Mouse (Mus musculus) embryonic facial prominence, embryonic 10.5 days (tissue): Measurements from ENCODE around the gene Srebf2. TPM values are rescaled to one million over a fixed set of nuclear protein-coding genes. Genes with fewer than 3 reads are reported as not detected.
A peak's percentile ranks its signal among the peaks of the same experiment; 100 is the strongest.

Experiments
- DNase-seq: peaks from one replicate; pipeline ENCODE4 v3.0.0-alpha.2; 2017; ENCODE audit warnings: low spot score
- H3K27ac ChIP-seq: fragments of 300-500 bp; sonication (generic); replicated peaks from 2 replicates; pipeline ENCODE4 v1.5.1; 2016; ENCODE audit warnings: mild to moderate bottlenecking
- H3K27me3 ChIP-seq: fragments of 300-500 bp; sonication (generic); replicated peaks from 2 replicates; pipeline ENCODE4 v1.6.1; 2016; ENCODE audit warnings: low read depth, mild to moderate bottlenecking; ENCODE audit not compliant: poor library complexity, severe bottlenecking
- H3K36me3 ChIP-seq: fragments of 300-500 bp; sonication (generic); replicated peaks from 2 replicates; pipeline ENCODE4 v1.6.1; 2016; ENCODE audit warnings: mild to moderate bottlenecking, moderate library complexity
- H3K4me1 ChIP-seq: fragments of 300-500 bp; sonication (generic); 2 replicates; pipeline ENCODE4 v1.6.1; 2016
- H3K4me3 ChIP-seq: fragments of 300-500 bp; sonication (generic); 2 replicates; pipeline ENCODE4 v1.5.1; 2016; ENCODE audit warnings: mild to moderate bottlenecking, moderate library complexity
- H3K9me3 ChIP-seq: fragments of 300-500 bp; sonication (generic); 2 replicates; pipeline ENCODE4 v1.6.1; 2016; ENCODE audit warnings: mild to moderate bottlenecking
- WGBS: fragments of 180-500 bp; shearing (Covaris S2); methylation state at CpG from one replicate; pipeline ENCODE4 v1.1.7; 2016; 5-methylcytosine and 5-hydroxymethylcytosine counted together
- polyA plus RNA-seq: library from polyadenylated mRNA; unstranded; fragments of >200 nt; fragmentation: Nextera tagmentation; extraction: Ambion mirVana; gene quantifications from 2 replicates; pipeline ENCODE4 v1.2.1, GENCODE M21; 2016

Srebf2 gene
- polyA plus RNA-seq, 1 experiment from 2014 or later = 172 TPM

GRCm38 (mm10) chr15:82215332-82216046 lies 68.5 kb downstream of the Srebf2 start:
- peaks cover 67% of the 10 kb centered on the region for H3K4me1 ChIP-seq

GRCm38 (mm10) chr15:82216142-82216827 lies 69.3 kb downstream of the Srebf2 start:
- Histone ChIP-seq H3K4me1 (peaks cover 66% of the 10 kb centered on the region), H3K4me3 (no peak overlapping the region), H3K9me3 (no peaks in the 10 kb centered on the region), H3K27me3 (peaks cover 89% of the 10 kb centered on the region), H3K36me3 (no peaks in the 10 kb centered on the region), H3K27ac (no peak overlapping the region)
- no peak for DNase-seq
- 43% methylated on average over 20 of the region's 20 CpGs for WGBS

More at GRCm38 (mm10) chr15:82215332-82216046, 68.5 kb downstream of the Srebf2 start:
- Histone ChIP-seq H3K9me3 (no peaks in the 10 kb centered on the region), H3K27ac (no peak overlapping the region), H3K36me3 (no peaks in the 10 kb centered on the region), H3K27me3 (peaks cover 89% of the 10 kb centered on the region), H3K4me3 (no peak overlapping the region)
- 40% methylated on average over 11 of the region's 11 CpGs for WGBS
- no peak for DNase-seq

- no peak overlapping the region for H3K4me3 ChIP-seq
- WGBS = 10% methylated on average over 7 of the region's 7 CpGs
- no peaks in the 10 kb centered on the region for H3K9me3 ChIP-seq
- DNase-seq = peak; percentile 34
- H3K27me3 ChIP-seq = peaks cover 87% of the 10 kb centered on the region
- no peaks in the 10 kb centered on the region for H3K36me3 ChIP-seq
- no peak overlapping the region; the same call in 1 of the 2 replicates for H3K27ac ChIP-seq
- H3K4me1 ChIP-seq = peaks cover 59% of the 10 kb centered on the region
Observed at GRCm38 (mm10) chr15:82217039-82217438, 70.1 kb downstream of the Srebf2 start.

- Histone ChIP-seq H3K4me3 (no peak overlapping the region), H3K4me1 (peaks cover 50% of the 10 kb centered on the region), H3K27ac (no peak overlapping the region), H3K36me3 (no peaks in the 10 kb centered on the region), H3K27me3 (peaks cover 87% of the 10 kb centered on the region), H3K9me3 (no peaks in the 10 kb centered on the region)
- 18% methylated on average over 9 of the region's 9 CpGs for WGBS
- peak; percentile 15 for DNase-seq
Observed at GRCm38 (mm10) chr15:82217980-82218379, 71.0 kb downstream of the Srebf2 start.

GRCm38 (mm10) chr15:82218778-82219666 lies 72.0 kb downstream of the Srebf2 start:
- H3K27ac ChIP-seq = no peak overlapping the region
- no peaks in the 10 kb centered on the region for H3K9me3 ChIP-seq
- H3K27me3 ChIP-seq = peaks cover 87% of the 10 kb centered on the region
- peaks cover 56% of the 10 kb centered on the region for H3K4me1 ChIP-seq
- no peak for DNase-seq
- no peaks in the 10 kb centered on the region for H3K36me3 ChIP-seq
- H3K4me3 ChIP-seq = no peak overlapping the region
- WGBS = 74% methylated on average over 26 of the region's 26 CpGs

GRCm38 (mm10) chr15:82220003-82220675 lies 73.2 kb downstream of the Srebf2 start:
- Histone ChIP-seq H3K9me3 (no peaks in the 10 kb centered on the region), H3K36me3 (no peaks in the 10 kb centered on the region), H3K27ac (no peak overlapping the region), H3K4me3 (no peak overlapping the region), H3K4me1 (peaks cover 65% of the 10 kb centered on the region), H3K27me3 (peaks cover 87% of the 10 kb centered on the region)
- DNase-seq = no peak
- WGBS = 58% methylated on average over 12 of the region's 12 CpGs

- peaks cover 87% of the 10 kb centered on the region for H3K27me3 ChIP-seq
- peak; percentile 11 for DNase-seq
- no peaks in the 10 kb centered on the region for H3K36me3 ChIP-seq
- no peak overlapping the region for H3K27ac ChIP-seq
- H3K9me3 ChIP-seq = no peaks in the 10 kb centered on the region
- no peak overlapping the region for H3K4me3 ChIP-seq
- peaks cover 57% of the 10 kb centered on the region for H3K4me1 ChIP-seq
- 51% methylated on average over 14 of the region's 14 CpGs for WGBS
Observed at GRCm38 (mm10) chr15:82221104-82221860, 74.3 kb downstream of the Srebf2 start.

- Histone ChIP-seq H3K27ac (no peak overlapping the region), H3K9me3 (no peaks in the 10 kb centered on the region), H3K27me3 (peaks cover 74% of the 10 kb centered on the region), H3K4me3 (peak overlapping the region; percentile 54), H3K4me1 (peaks cover 42% of the 10 kb centered on the region), H3K36me3 (no peaks in the 10 kb centered on the region)
- no peak for DNase-seq
- 45% methylated on average over 7 of the region's 7 CpGs for WGBS
Observed at GRCm38 (mm10) chr15:82223251-82223650, 76.3 kb downstream of the Srebf2 start.

GRCm38 (mm10) chr15:82223657-82224601 lies 76.9 kb downstream of the Srebf2 start, which contains the start of gene Tnfrsf13c:
Gene Tnfrsf13c (minus strand): TSS chr15:82224369.
- H3K4me1 ChIP-seq = peaks cover 39% of the 10 kb centered on the region
- H3K27ac ChIP-seq = peak within 1 kb of the TSS; percentile 25; the same call in 1 of the 2 replicates
- H3K4me3 ChIP-seq = peak within 1 kb of the TSS; percentile 54
- DNase-seq = peak; percentile 43
- no peaks in the 10 kb centered on the region for H3K9me3 ChIP-seq
- 1% methylated on average over 44 of the region's 44 CpGs for WGBS
- peaks cover 67% of the 10 kb centered on the region for H3K27me3 ChIP-seq
- H3K36me3 ChIP-seq = no peaks in the 10 kb centered on the region

- Histone ChIP-seq H3K27ac (0 out of 2 replicates have a peak overlapping the region, but pooled peaks have one; percentile 24), H3K9me3 (no peaks in the 10 kb centered on the region), H3K4me3 (peak overlapping the region; percentile 54), H3K27me3 (peaks cover 64% of the 10 kb centered on the region), H3K36me3 (no peaks in the 10 kb centered on the region), H3K4me1 (peaks cover 43% of the 10 kb centered on the region)
- no peak for DNase-seq
- 30% methylated on average over 7 of the region's 7 CpGs for WGBS
Observed at GRCm38 (mm10) chr15:82224602-82225215, 77.7 kb downstream of the Srebf2 start.
